Mouse (Mus musculus) Patski (cell line): Measurements from ENCODE around the gene Fxyd7. TPM values are rescaled to one million over a fixed set of nuclear protein-coding genes. Genes with fewer than 3 reads are reported as not detected.

Source experiments
- ATAC-seq: fragments of 100-300 bp; one replicate; pipeline ENCODE4 v1.8.0; 2021
- CTCF ChIA-PET: fragments of 350-600 bp; sonication (Branson Sonifier 250); formaldehyde crosslinking; loops from one replicate; lab custom pipeline; 2022; ENCODE audit warnings: inconsistent platforms; lab: Charles Lee
- POLR2A ChIA-PET: fragments of 350-600 bp; sonication (Branson Sonifier 250); formaldehyde crosslinking; loops from one replicate; lab custom pipeline; 2022; ENCODE audit warnings: antibody characterized with exemption, inconsistent platforms; lab: Charles Lee
- DNase-seq: peaks from one replicate; pipeline ENCODE4 v3.0.0-alpha.2; 2011; ENCODE audit warnings: low read depth, low spot score
- H3K27me3 ChIP-seq: fragments of 371-371 bp; one replicate; pipeline ENCODE4 v1.5.1; 2021
- CTCF ChIP-seq: fragments of 100-300 bp; IDR thresholded peaks from one replicate; pipeline ENCODE4 v1.5.1; 2021
- in situ Hi-C: fragments of 300-500 bp; cut with MboI; formaldehyde crosslinking; loops from 3 replicates; pipeline ENCODE4 v1.11.1; 2018; ENCODE audit warnings: low pct_unique_long_range_greater_than_20kb, mixed read lengths
- polyA plus RNA-seq: library from polyadenylated mRNA; unstranded; gene quantifications from one replicate; pipeline ENCODE4 v1.2.3, GENCODE M21; 2021

Gene Fxyd7
- polyA plus RNA-seq, 1 experiment from 2014 or later, result not detected

DNA sequence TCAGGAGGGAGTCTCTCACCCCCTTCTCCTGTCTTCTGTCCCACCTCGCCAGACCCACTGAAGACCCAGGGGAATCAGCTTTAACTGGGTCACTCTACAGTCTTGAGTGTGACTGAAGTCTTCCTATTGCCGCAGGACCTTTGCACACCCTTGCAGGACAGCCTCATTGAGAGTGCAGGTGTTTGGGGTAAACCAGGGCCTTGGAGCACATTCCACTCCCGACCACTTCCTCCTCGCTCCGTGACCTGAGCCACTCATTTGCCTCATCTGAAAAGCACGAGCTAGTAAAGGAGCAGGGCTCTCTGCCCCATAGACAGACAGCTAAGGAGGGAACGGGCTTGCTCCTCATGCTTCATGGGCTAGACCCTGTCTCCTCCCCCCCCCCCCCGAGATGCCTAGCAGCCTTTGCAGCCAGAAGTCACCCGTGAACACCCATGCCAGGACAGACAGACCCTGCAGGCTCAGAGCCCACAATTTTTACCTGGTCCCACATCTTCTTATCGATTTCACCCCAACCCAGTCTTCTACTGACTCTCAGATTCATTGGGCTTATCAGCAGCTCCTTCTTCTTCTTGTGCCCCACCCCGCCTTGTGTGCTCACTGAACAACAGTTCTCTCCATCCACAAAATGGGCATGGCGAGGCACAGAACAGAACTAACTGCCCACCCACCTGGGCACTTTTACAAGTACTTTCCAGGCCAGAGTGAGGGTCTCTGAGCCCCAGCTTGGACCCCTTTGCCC is 10.8 kb downstream of the Fxyd7 start:
- peaks cover 5% of the 10 kb centered on the region for H3K27me3 ChIP-seq
- POLR2A ChIA-PET, result no interaction called here
- TF ChIP-seq CTCF, result no peak
- in situ Hi-C loops, result no loop called here
- DNase-seq, result no peak
- CTCF ChIA-PET, result no interaction called here
- no peak for ATAC-seq

DNA sequence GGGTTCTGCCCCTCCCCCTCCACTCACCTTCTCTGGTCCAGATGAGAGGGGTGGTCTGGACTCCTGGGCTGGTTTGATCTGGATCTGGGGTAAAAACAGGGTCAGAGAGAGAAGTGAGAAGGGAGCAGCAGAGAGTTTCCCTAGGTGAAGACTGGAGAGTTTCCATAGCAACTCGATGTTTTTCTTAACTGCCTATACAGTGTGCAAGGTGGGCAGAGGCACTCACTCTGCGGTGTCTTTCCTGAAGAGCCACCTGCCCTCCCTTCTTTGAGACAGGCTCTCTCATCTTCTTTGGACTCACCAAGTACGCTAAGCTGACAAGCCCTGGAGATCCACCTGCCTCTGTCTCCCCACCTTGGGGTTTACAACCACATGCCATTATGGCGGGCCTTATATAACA is 12.3 kb downstream of the Fxyd7 start:
- ATAC-seq (no peak), DNase-seq (no peak)
- ChIA-PET POLR2A (no interaction called here), CTCF (interaction anchor here (1.3 kb wide), 1 partner anchor 20 kb away, joined by 3 read pairs; the partner anchor contains the start of gene Lgi4)
- peaks cover 5% of the 10 kb centered on the region for H3K27me3 ChIP-seq
- TF ChIP-seq CTCF, result no peak
- in situ Hi-C loops, result no loop called here

DNA sequence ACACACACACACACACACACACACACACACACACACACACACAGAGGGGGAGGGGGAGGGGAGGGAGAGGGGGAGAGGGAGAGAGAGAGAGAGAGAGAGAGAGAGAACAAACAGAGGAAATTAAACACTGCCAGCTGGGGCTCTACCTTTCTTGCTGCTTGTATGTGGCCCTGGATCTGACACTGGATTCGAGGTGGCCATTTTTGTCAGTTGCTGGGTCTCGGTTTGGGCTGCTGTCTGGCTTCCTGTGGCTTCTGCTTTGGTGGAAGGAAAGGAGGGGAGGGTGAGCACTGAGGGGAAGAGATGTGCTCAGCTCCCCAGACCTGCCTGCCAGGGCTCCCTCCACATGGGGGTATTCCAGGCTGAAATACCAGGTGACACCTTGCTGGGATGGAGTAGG is 13.6 kb downstream of the Fxyd7 start:
- no peaks in the 10 kb centered on the region for H3K27me3 ChIP-seq
- ATAC-seq, result no peak
- TF ChIP-seq CTCF, result no peak
- ChIA-PET POLR2A (no interaction called here), CTCF (no interaction called here)
- in situ Hi-C loops, result no loop called here
- no peak for DNase-seq

DNA sequence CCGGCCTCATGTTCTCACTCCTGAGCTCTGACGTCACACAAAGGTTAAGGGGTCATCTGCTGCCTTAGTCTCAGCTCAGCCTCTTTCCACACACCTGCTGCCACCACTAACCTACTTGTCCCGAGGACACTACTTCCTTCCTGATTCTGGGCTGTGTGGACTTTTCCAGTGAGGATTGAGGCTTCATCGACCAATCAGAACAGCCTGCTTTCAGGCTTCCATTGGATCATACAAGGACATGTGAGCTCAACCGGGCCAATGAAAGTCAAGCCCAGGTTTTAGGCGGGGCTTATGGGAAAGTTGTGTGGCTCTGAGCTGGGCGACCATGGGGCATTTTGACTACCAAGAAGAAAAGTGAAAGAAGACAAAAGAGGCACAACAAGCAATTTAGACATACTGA is 14.3 kb downstream of the Fxyd7 start:
- DNase-seq (no peak), ATAC-seq (no peak)
- TF ChIP-seq CTCF, result no peak
- H3K27me3 ChIP-seq, result no peaks in the 10 kb centered on the region
- in situ Hi-C loops, result no loop called here
- POLR2A ChIA-PET, result interaction anchor here (0.6 kb wide), 1 partner anchor 8 kb away, joined by 3 read pairs; no protein-coding TSS in a partner anchor
- CTCF ChIA-PET, result no interaction called here

DNA sequence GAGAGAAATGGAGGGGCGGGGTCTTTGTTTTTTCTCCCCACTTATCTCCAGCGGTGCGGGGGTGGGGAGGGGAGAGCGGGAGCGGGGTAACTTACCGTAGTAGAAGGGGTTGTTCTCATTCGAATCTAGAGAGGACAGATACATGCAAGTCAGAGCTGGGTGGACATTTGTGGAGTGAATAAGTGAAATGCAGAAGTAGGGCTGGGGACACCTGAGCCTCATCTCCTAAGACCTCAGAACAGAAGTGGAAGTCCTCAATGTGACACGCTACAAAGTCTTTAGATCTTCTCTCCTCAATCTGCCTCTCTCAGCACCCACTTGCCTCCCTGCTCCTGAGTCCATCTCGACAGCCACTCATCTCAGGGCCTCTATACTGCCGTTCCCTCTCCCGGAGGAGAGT is 16.0 kb downstream of the Fxyd7 start:
- in situ Hi-C loops, result no loop called here
- ATAC-seq (no peak), DNase-seq (no peak)
- TF ChIP-seq CTCF, result no peak
- no peaks in the 10 kb centered on the region for H3K27me3 ChIP-seq
- POLR2A ChIA-PET, result no interaction called here
- CTCF ChIA-PET, result no interaction called here

DNA sequence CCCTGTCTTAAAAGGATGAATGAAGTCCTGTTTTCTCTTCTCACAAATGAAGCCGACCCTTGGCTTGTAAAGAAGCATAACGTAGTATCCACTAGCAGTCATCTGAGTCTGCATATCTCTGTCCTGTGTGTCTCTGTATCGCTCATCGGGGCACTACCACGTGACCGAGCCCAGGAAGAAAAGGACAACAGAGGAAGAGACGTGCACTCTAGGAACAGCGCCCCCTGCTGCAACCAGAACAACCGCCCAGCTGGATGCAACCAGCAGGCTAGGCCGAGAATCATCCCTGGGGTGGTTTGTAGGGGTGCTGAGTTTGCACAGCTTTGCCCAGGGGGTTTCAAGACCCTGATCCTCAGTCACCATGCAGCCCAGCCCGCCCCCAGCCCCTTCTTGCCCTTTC is 16.5 kb downstream of the Fxyd7 start:
- no peak for TF ChIP-seq CTCF
- no peak for DNase-seq
- POLR2A ChIA-PET, result no interaction called here
- H3K27me3 ChIP-seq, result no peaks in the 10 kb centered on the region
- in situ Hi-C loops, result no loop called here
- CTCF ChIA-PET, result no interaction called here
- no peak for ATAC-seq

DNA sequence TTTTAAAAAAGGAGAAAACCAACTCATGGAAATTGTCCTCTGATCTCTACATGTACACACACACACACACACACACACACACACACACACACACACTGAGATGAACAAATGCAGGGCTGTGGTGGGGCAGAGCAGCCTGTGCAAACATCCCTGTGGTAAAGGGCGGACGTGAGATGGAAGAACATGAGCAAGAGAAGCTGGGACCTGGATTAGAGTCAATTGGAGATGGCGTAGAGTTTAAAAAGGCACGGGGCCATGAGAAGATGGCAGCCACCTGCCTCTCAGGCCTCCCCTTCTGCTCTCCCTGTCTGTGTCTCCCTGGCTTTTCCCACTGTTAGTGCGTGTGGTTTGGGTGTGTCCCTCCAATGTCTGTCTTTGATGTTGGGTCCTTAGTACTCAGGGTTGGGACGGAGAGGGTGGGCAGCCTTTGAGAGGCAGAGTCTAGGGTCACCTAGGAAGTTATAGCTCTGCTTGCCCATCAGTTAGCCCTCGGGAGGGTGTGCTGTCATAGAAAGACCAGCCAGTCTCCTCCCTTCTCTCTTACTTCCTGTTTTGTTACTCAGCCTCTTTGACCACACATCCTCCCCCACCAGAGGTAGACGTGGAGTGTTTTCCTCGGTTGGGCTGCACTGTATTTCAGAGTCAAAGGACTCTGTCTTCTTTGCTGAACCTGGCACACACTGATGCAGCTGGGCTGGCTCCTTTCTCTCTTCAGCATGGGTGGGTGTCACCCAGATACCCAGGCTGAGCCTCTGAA is 17.7 kb downstream of the Fxyd7 start:
- in situ Hi-C loops, result no loop called here
- DNase-seq (no peak), ATAC-seq (no peak)
- POLR2A ChIA-PET, result no interaction called here
- H3K27me3 ChIP-seq, result no peaks in the 10 kb centered on the region
- CTCF ChIA-PET, result no interaction called here
- no peak for TF ChIP-seq CTCF

DNA sequence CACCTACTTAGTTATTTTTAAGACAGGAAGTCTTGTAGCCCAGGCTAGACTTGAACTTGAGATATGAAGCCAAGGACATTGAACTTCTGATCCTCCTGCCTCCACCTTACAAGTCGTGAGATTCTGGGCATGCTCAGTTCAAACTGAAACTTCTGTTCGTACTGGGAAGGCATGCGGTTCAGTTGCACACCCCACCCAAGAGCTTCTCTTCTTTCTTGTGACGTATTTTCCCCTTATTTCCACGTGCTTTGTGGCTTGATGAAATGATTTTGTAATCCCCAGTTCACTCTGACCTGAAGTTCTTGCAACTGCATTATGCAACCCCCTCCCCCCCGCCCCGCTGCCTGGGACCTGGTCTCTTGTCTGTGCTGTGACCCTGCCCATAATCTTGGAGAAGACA is 19.5 kb downstream of the Fxyd7 start:
- POLR2A ChIA-PET, result no interaction called here
- ATAC-seq, result no peak

DNA sequence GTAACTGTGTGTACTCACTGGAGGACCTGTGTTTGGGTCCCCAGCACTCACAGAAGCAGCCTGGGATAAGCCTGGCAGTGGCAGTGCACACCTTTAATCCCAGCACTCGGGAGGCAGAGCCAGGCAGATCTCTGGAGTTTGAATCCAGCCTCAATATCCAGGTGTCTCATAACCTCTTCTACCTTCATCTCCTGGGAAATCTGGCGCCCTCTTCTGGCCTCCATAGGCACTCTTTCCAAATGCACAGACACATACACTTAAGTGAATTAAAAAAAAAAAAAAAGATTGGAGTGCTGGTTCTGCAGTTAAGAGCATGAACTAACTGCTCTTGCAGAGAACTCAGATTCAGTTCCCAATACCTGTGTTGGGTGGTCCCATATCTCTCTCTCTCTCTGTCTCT is 20.6 kb downstream of the Fxyd7 start:
- ATAC-seq (no peak), DNase-seq (no peak)
- TF ChIP-seq CTCF, result no peak
- no peaks in the 10 kb centered on the region for H3K27me3 ChIP-seq
- ChIA-PET POLR2A (no interaction called here), CTCF (no interaction called here)
- in situ Hi-C loops, result no loop called here

More for the DNA sequence above, 19.5 kb downstream of the Fxyd7 start:
- no peak for DNase-seq
- TF ChIP-seq CTCF, result no peak
- CTCF ChIA-PET, result no interaction called here
- no peaks in the 10 kb centered on the region for H3K27me3 ChIP-seq
- in situ Hi-C loops, result no loop called here

DNA sequence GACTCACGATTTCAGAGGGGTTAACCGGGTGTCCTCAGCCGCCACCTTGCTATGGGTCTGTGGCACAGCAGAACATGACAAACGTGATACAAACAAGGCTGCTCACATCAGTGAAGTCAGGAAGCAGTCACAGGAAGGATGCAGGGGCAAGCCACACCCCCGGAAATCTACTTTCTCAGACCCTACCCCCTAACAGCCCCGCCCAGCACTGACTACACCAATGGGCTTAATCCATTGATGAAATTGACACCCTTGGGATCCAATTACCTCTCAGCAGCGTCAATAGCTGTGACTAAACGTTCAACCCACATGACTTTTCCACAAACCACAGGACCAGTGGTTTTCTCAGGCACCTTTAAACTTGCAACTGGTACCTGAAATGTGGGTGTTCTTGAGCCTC is 22.7 kb downstream of the Fxyd7 start:
- ChIA-PET POLR2A (no interaction called here), CTCF (interaction anchor here (2.1 kb wide), 1 partner anchor 30 kb away, joined by 4 read pairs; the partner anchor contains the start of gene Lgi4)
- TF ChIP-seq CTCF, result no peak
- no peak for ATAC-seq
- no peak for DNase-seq
- in situ Hi-C loops, result no loop called here
- H3K27me3 ChIP-seq, result no peaks in the 10 kb centered on the region
